Mouse (Mus musculus) hematopoietic stem cell, adult 5-6 weeks (primary cell): ENCODE data around the gene Pigb. TPM values are rescaled to one million over a fixed set of nuclear protein-coding genes. Genes with fewer than 3 reads are reported as not detected.

ENCODE experiments used
- ATAC-seq, 2 experiments: fragments of 125-278 bp in 1 of 2; replicated peaks in 1 of 2; 2 replicates each; pipeline ENCODE4 v1.8.0; 2016 to 2017; ENCODE audit warnings: inconsistent platforms in 2 of 2, mild to moderate bottlenecking in 2 of 2, moderate number of reproducible peaks in 2 of 2, low read depth in 1 of 2, moderate TSS enrichment in 1 of 2; ENCODE audit not compliant: low FRiP score in 2 of 2, poor library complexity in 2 of 2, severe bottlenecking in 2 of 2, insufficient read depth in 1 of 2, low TSS enrichment in 1 of 2
- total RNA-seq: library from RNA; stranded (forward); fragments of 172-1452, 232-1000 nt; gene quantifications from 2 replicates; pipeline ENCODE4 v1.2.3, GENCODE M21; 2017

The Pigb gene
- total RNA-seq, 1 experiment from 2014 or later: 8.7 TPM

GRCm38 (mm10) chr9:72972435-72972834 lies 67.7 kb downstream of the Pigb start:
- ATAC-seq: no peak

DNA sequence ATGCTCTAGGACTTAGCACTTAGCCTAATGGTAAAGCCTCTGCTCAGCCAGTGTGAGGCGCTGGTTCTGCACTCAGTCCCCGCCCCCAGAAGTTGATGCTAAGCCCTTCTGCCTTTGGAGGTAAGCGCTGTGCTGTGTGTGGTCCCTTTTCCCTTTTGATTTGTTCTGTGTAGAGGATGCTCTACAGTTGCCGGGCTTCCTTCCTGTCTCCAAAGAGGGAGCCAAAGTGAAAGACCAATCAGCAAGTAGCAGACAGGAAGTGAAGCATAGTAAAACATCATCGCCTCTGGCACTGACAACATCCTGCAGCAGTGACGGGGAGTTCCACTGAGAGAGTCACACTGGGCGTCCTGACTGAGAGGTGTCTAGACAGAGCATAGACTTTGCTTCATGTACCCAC lies 70.3 kb downstream of the Pigb start:
- ATAC-seq: peak; percentile 29 to 38; a peak in 1 of 4 replicates

DNA sequence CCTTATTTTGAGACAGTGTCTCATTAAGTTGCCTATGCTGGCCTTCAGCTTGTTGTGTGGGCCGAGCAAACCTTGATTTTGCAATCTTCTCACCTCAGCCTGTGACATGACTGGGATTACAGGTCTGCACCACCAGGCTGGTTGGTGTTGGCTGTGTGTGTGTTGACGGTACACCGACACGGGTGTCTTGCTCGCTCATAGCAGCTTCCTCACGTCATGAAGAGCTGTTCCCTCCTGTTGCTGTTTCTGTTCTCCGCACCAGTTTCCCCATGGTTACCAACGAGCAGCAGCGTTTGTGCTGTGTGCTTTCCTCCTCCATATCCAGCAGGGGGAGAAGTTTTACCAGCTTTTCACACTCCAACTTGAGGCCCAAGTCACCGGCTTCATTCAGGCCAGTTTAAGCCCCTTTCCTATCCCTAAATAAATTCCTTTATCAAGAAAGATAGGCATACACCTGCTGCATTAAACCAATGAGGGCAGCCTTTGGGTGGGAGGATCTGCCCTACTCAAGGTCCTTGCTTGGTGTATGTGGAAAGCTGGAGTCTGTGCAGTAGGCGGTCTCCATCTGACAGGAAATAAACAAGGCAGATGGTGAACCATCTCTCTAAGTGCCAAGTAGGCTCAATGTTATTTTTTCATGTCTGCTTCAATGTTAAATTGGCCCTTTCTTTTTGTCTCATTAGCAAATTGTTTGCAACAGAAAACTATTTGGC lies 71.7 kb downstream of the Pigb start:
- ATAC-seq: peak; percentile 90

GRCm38 (mm10) chr9:72961959-72962358 lies 78.2 kb downstream of the Pigb start:
- no peak for ATAC-seq

DNA sequence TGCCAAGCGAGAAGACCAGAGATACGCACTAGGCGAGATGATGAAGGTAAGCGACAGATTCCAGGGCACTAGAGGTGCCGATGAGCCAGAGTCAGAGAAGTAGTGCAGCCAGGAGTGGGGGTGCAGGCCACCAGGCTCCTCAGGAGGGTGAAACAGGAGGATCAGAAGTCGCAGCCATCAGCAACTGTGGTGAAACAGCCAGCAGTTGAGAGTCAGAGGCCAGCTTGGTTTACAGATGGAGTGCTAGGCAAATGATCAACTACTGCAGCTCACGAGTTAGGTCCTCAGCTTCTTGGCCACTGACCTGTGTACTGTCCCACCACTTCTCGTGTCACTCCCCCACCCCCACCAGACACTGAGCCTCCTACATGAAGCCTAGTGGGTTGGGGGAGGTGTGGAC lies 78.8 kb downstream of the Pigb start:
- ATAC-seq: no peak

DNA sequence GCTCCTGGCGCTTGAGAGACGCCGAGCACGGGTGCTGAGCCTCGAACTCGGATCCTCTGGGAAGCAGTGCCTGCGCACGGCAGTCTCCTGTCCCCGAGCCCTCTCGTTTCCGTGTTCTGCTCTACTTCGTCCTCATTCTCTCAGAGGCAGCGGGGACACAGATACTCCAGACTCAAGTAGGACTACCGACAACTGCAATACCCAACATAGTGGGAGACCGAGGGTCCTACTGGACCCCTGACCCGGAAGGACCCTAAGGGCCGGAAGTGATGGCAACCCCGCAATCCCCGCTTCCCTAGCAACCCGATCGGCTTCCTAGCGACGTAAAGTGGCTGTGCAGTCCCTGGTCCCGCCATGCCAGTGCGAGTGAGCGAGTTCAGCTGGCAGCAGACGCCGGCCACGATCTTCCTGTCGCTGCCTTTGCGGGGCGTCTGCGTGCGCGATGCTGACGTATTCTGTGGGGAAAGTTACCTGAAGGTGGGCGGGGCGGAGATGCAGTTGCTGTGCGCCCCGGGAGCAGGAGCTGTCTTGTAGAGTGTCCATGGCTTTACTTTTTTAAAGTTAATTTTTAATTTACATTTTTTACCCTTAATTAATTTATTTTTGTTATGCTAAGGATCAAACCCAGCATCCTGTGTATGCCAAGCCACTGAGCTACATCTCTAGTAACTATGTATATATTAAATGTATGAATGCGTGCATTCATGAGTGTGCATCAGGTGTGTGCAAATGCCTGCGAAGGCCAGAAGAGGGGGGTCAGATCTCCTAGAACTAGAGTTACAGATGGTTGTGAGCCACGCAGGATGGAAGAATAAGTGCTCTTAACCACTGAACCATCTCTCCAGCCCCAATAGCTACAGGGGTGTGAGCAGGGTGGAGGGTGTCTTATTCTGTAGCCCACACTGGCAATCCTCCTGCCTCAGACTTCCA lies 81.4 kb downstream of the Pigb start, which contains the start of the genes Dyx1c1 and Gm44503:
Gene Dyx1c1, plus strand, starts transcription at position 265 of the 930 bp plus-strand sequence.
Gene Gm44503, plus strand, starts transcription at position 332 of the 930 bp plus-strand sequence.
- ATAC-seq: peak; percentile 92 to 96

Other genes with a start within 250 kb of the Pigb start
- gene Prtg, start 233.5 kb downstream of the Pigb start, total RNA-seq: not detected in 2 replicates
- gene Pygo1, start 114.7 kb downstream of the Pigb start, total RNA-seq: 0.06 TPM in 1 of 2 replicates, not detected in the other
- gene Dyx1c1, start 81.6 kb downstream of the Pigb start, total RNA-seq: 0.94 and 3.0 TPM in 2 replicates
- gene Gm44503, start 81.5 kb downstream of the Pigb start, total RNA-seq: not detected in 2 replicates
- gene Ccpg1os, start 55.0 kb downstream of the Pigb start, total RNA-seq: 11.6 and 15.3 TPM in 2 replicates
- 66.4 and 74.7 TPM in 2 replicates for gene Ccpg1, start 54.9 kb downstream of the Pigb start, total RNA-seq
- gene Rab27a, start 4.5 kb upstream of the Pigb start, total RNA-seq: 85.9 and 109 TPM in 2 replicates
- 0.40 TPM in 1 of 2 replicates, not detected in the other for gene Khdc3, start 61.5 kb upstream of the Pigb start, total RNA-seq
- not detected in 2 replicates for gene Gm20509, start 62.1 kb upstream of the Pigb start, total RNA-seq
- gene Rsl24d1, start 73.0 kb upstream of the Pigb start, total RNA-seq: 176 and 264 TPM in 2 replicates